10 mouse cellular contexts compared by ENCODE assay signal in the genomic region with DNA sequence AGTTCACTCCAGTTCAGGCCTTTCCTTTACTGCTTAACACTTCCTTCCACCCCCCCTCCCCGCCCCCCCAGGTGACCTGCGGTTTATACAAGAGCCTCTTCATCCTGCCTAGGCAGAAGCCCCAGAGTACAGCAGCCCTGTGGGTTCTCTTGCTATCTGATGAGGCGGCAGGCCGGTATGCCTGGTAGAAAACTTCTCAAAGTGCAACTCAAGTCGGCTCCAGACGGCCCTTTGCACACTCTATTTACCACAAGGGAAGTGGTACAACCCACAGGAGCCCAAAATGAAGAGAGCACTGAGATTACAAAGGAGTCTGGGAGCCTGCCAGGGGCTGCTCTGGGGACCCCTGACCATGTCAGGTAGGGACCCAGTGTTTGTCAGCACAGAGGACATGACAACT. TPM values are rescaled to one million over a fixed set of nuclear protein-coding genes. Genes with fewer than 3 reads are reported as not detected.
DNase-seq lines count a peak whose midpoint lies in the region; ATAC-seq and TF ChIP-seq lines count a peak whose summit lies in the region.
"Had no signal": no experiment of that assay in that cellular context is flagged by ENCODE, and none has a peak within 500 bp of the region (broad histone marks: within the 10 kb centered on the region; RNA-seq: fewer than 3 reads in every experiment).

No protein-coding gene starts in this region.

- no peak for TF ChIP-seq CTCF in lung, postnatal 0 days (IDR thresholded peaks at IDR 0.05)
- TF ChIP-seq CTCF in thymus, adult 2 months (IDR thresholded peaks at IDR 0.05; ENCODE audit: borderline replicate concordance, control insufficient read depth, extremely low read depth, insufficient read depth, low read length, poor library complexity) = no peak

- peak; percentile 20 for DNase-seq in lung, postnatal 14 days
- no peak for DNase-seq in lung, postnatal 0 days (ENCODE audit: low spot score)
- DNase-seq in T-cell, adult 2 months (ENCODE audit: low spot score) = peak; percentile 78
- peak; percentile 80 for DNase-seq in thymus, adult 2 months
- DNase-seq in right cerebral cortex, postnatal 14 days = no peak
- DNase-seq in Muller cell, postnatal 12 days (ENCODE audit: inconsistent ontology term) = no peak
- DNase-seq: gastrocnemius, postnatal 36 days had no signal

- no peaks in the 10 kb centered on the region for H3K9me3 ChIP-seq in lung, postnatal 0 days (ENCODE audit: low read length)
- H3K9me3 ChIP-seq in hindbrain, embryonic 13.5 days = no peaks in the 10 kb centered on the region
- H3K9me3 ChIP-seq: embryonic facial prominence, embryonic 13.5 days had no signal

- no peak for ATAC-seq in lung, postnatal 0 days
- ATAC-seq in hindbrain, embryonic 13.5 days (ENCODE audit: low FRiP score) = no peak

- H3K9ac ChIP-seq in lung, postnatal 0 days (replicated peaks; ENCODE audit: low read depth) = no peak overlapping the region
- H3K9ac ChIP-seq in hindbrain, embryonic 13.5 days = peak overlapping the region; percentile 55; the same call in 1 of the 2 replicates
- H3K9ac ChIP-seq: embryonic facial prominence, embryonic 13.5 days had no signal

- WGBS in lung, postnatal 0 days = 47% methylated on average over 6 of the region's 6 CpGs
- 72% methylated on average over 6 of the region's 6 CpGs for WGBS in hindbrain, embryonic 13.5 days
- WGBS in thymus, adult 2 months = 2% methylated on average over 6 of the region's 6 CpGs

- no peak overlapping the region for H3K27ac ChIP-seq in lung, postnatal 0 days (ENCODE audit: low read length)
- H3K27ac ChIP-seq in hindbrain, embryonic 13.5 days = peak overlapping the region; percentile 74
- peak overlapping the region; percentile 94 for H3K27ac ChIP-seq in thymus, adult 2 months (ENCODE audit: control insufficient read depth, insufficient read depth, low read length)
- H3K27ac ChIP-seq: macrophage had no signal

- TF ChIP-seq EP300 in lung, postnatal 0 days (IDR thresholded peaks at IDR 0.05) = no peak

- no peak overlapping the region for H3K4me3 ChIP-seq in lung, postnatal 0 days (ENCODE audit: low read depth, low read length)
- H3K4me3 ChIP-seq in hindbrain, embryonic 13.5 days = no peak overlapping the region
- H3K4me3 ChIP-seq in thymus, adult 2 months (ENCODE audit: control insufficient read depth, insufficient read depth, low read length) = peak overlapping the region; percentile 1; the same call in 1 of the 2 replicates
- H3K4me3 ChIP-seq: embryonic facial prominence, embryonic 13.5 days had no signal

- H3K4me2 ChIP-seq in lung, postnatal 0 days (replicated peaks; ENCODE audit: low read depth, low read length) = no peak overlapping the region
- H3K4me2 ChIP-seq in hindbrain, embryonic 13.5 days = no peak overlapping the region
- H3K4me2 ChIP-seq: embryonic facial prominence, embryonic 13.5 days had no signal

- no peaks in the 10 kb centered on the region for H3K27me3 ChIP-seq in lung, postnatal 0 days (replicated peaks; ENCODE audit: insufficient read depth, low read length)
- H3K27me3 ChIP-seq in hindbrain, embryonic 13.5 days = no peaks in the 10 kb centered on the region
- no peaks in the 10 kb centered on the region for H3K27me3 ChIP-seq in thymus, adult 2 months (ENCODE audit: control insufficient read depth, insufficient read depth, low read length)
- H3K27me3 ChIP-seq: embryonic facial prominence, embryonic 13.5 days had no signal

- peaks cover 3% of the 10 kb centered on the region; the same call in 1 of the 2 replicates for H3K36me3 ChIP-seq in lung, postnatal 0 days (ENCODE audit: insufficient read depth, low read length)
- peaks cover 6% of the 10 kb centered on the region for H3K36me3 ChIP-seq in hindbrain, embryonic 13.5 days
- no peaks in the 10 kb centered on the region for H3K36me3 ChIP-seq in thymus, adult 2 months (ENCODE audit: control insufficient read depth, insufficient read depth, low read length)

- TF ChIP-seq POLR2A in thymus, adult 2 months (IDR thresholded peaks at IDR 0.05; ENCODE audit: control insufficient read depth, extremely low read depth, insufficient read depth, low read length, poor library complexity) = no peak; the same call in 1 of the 2 replicates

- no peaks in the 10 kb centered on the region; the same call in 1 of the 2 replicates for H3K4me1 ChIP-seq in lung, postnatal 0 days (ENCODE audit: insufficient read depth, low read depth, low read length)
- H3K4me1 ChIP-seq in hindbrain, embryonic 13.5 days (replicated peaks) = peaks cover 96% of the 10 kb centered on the region
- H3K4me1 ChIP-seq in thymus, adult 2 months (replicated peaks; ENCODE audit: control insufficient read depth, insufficient read depth, low read length) = peaks cover 85% of the 10 kb centered on the region

RNA-seq across cellular contexts. Expression of gene Tesc, which starts 54.5 kb away (rescaled TPM):
- polyA plus RNA-seq in lung, postnatal 0 days (2015; fragmentation: Nextera tagmentation; extraction: Ambion mirVana) = 1.5 and 1.6 TPM in 2 replicates
- polyA plus RNA-seq in hindbrain, embryonic 13.5 days (2015; fragmentation: Nextera tagmentation; extraction: Ambion mirVana) = 1.6 and 2.0 TPM in 2 replicates
- 48.4 and 50.5 TPM in 2 replicates for polyA plus RNA-seq in thymus, adult 2 months (2012; rRNA removed)
- polyA plus RNA-seq: macrophage had no signal

Comparison
In these comparisons a context has a peak if more than half of its experiments do, and no peak if none do; other contexts are left out.
1. DNase-seq: peak in lung, postnatal 14 days (single experiment), T-cell, adult 2 months (single experiment) and thymus, adult 2 months (single experiment); none in lung, postnatal 0 days (single experiment), right cerebral cortex, postnatal 14 days (single experiment) and Muller cell, postnatal 12 days (single experiment).
2. RNA of gene Tesc, which starts 54.5 kb away (polyA plus RNA-seq): 48.4 to 50.5 TPM in thymus, adult 2 months; 1.6 to 2.0 TPM in hindbrain, embryonic 13.5 days and 1.5 to 1.6 TPM in lung, postnatal 0 days; every median in the first group is over 10 times any median in the second.